Mouse (Mus musculus) Muller cell, postnatal 12 days (primary cell): Measurements from ENCODE around the gene Sipa1l3.
A peak's percentile ranks its signal among the peaks of the same experiment; 100 is the strongest.

ENCODE experiments used
- DNase-seq: peaks from one replicate; pipeline ENCODE4 v3.0.0-alpha.2; 2015; ENCODE audit errors: inconsistent ontology term

The Sipa1l3 gene

GRCm38 (mm10) chr7:29480590-29481344 is 37.7 kb downstream of the Sipa1l3 start:
- peak; percentile 60 for DNase-seq

- no peak for DNase-seq
Measured at GRCm38 (mm10) chr7:29480183-29480582, 38.3 kb downstream of the Sipa1l3 start.

GRCm38 (mm10) chr7:29475005-29475404 is 43.4 kb downstream of the Sipa1l3 start:
- no peak for DNase-seq

GRCm38 (mm10) chr7:29471309-29471708 is 47.1 kb downstream of the Sipa1l3 start:
- peak; percentile 69 for DNase-seq

- DNase-seq, result no peak
Measured at GRCm38 (mm10) chr7:29469602-29470344, 48.7 kb downstream of the Sipa1l3 start.

- DNase-seq, result no peak
Measured at GRCm38 (mm10) chr7:29468593-29468992, 49.8 kb downstream of the Sipa1l3 start.

GRCm38 (mm10) chr7:29466585-29466984 is 51.9 kb downstream of the Sipa1l3 start:
- no peak for DNase-seq

GRCm38 (mm10) chr7:29465736-29466135 is 52.7 kb downstream of the Sipa1l3 start:
- DNase-seq, result no peak

GRCm38 (mm10) chr7:29462820-29463219 is 55.6 kb downstream of the Sipa1l3 start:
- no peak for DNase-seq

GRCm38 (mm10) chr7:29462178-29462577 is 56.3 kb downstream of the Sipa1l3 start:
- DNase-seq, result no peak

- no peak for DNase-seq
Measured at GRCm38 (mm10) chr7:29461557-29461956, 56.9 kb downstream of the Sipa1l3 start.

GRCm38 (mm10) chr7:29458889-29459740 is 59.3 kb downstream of the Sipa1l3 start:
- no peak for DNase-seq

GRCm38 (mm10) chr7:29457772-29458171 is 60.7 kb downstream of the Sipa1l3 start:
- peak; percentile 89 for DNase-seq

GRCm38 (mm10) chr7:29456716-29457115 is 61.7 kb downstream of the Sipa1l3 start:
- DNase-seq, result no peak

- no peak for DNase-seq
Measured at GRCm38 (mm10) chr7:29455591-29455990, 62.9 kb downstream of the Sipa1l3 start.

GRCm38 (mm10) chr7:29454965-29455364 is 63.5 kb downstream of the Sipa1l3 start:
- no peak for DNase-seq

GRCm38 (mm10) chr7:29452991-29453741 is 65.3 kb downstream of the Sipa1l3 start:
- DNase-seq, result peak; percentile 84

- DNase-seq, result peak; percentile 77
Measured at GRCm38 (mm10) chr7:29452381-29452780, 66.1 kb downstream of the Sipa1l3 start.

GRCm38 (mm10) chr7:29450175-29450574 is 68.3 kb downstream of the Sipa1l3 start:
- peak; percentile 65 for DNase-seq

GRCm38 (mm10) chr7:29448830-29449229 is 69.6 kb downstream of the Sipa1l3 start:
- no peak for DNase-seq

- DNase-seq, result no peak
Measured at GRCm38 (mm10) chr7:29447147-29447829, 71.2 kb downstream of the Sipa1l3 start.
